Mouse (Mus musculus): Measurements from ENCODE around the gene Ccdc28b. TPM values are rescaled to one million over a fixed set of nuclear protein-coding genes. Genes with fewer than 3 reads are reported as not detected.
A peak's percentile ranks its signal among the peaks of the same experiment; 100 is the strongest.

The Ccdc28b gene
- polyA plus RNA-seq, 1 experiment: 34.1 TPM

GRCm38 (mm10) chr4:129576863-129577491, 46.8 kb downstream of the Ccdc28b start:
- 31% methylated on average over 21 of the region's 21 CpGs for WGBS
- TF ChIP-seq CTCF (IDR thresholded peaks at IDR 0.05; ENCODE audit: insufficient read depth, low read length) (peak; percentile 59), POLR2A (IDR thresholded peaks at IDR 0.05; ENCODE audit: borderline replicate concordance, extremely low read depth, low read depth, low read length) (no peak)
- DNase-seq: peak; percentile 65
- no peak overlapping the region for H3K4me3 ChIP-seq (replicated peaks; ENCODE audit: extremely low read depth, low read depth, low read length)
- peaks cover 10% of the 10 kb centered on the region; the same call in 1 of the 2 replicates for H3K4me1 ChIP-seq (ENCODE audit: control insufficient read depth, insufficient read depth, low read length)

- 26% methylated on average over 8 of the region's 8 CpGs for WGBS
- H3K4me1 ChIP-seq (ENCODE audit: control insufficient read depth, insufficient read depth, low read length): peaks cover 10% of the 10 kb centered on the region; the same call in 1 of the 2 replicates
- DNase-seq: no peak
- H3K4me3 ChIP-seq (replicated peaks; ENCODE audit: extremely low read depth, low read depth, low read length): no peak overlapping the region
- TF ChIP-seq POLR2A (IDR thresholded peaks at IDR 0.05; ENCODE audit: borderline replicate concordance, extremely low read depth, low read depth, low read length) (no peak), CTCF (IDR thresholded peaks at IDR 0.05; ENCODE audit: insufficient read depth, low read length) (no peak)
These were observed 48.4 kb downstream of the Ccdc28b start for GRCm38 (mm10) chr4:129575171-129575844.

GRCm38 (mm10) chr4:129573430-129573829, 50.3 kb downstream of the Ccdc28b start, which contains the start of gene Lck:
TSS of gene Lck (minus strand) at chr4:129573641.
- no peak for DNase-seq
- no peak within 1 kb of the TSS for H3K4me3 ChIP-seq (replicated peaks; ENCODE audit: extremely low read depth, low read depth, low read length)
- 84% methylated on average over 8 of the region's 8 CpGs for WGBS
- TF ChIP-seq CTCF (IDR thresholded peaks at IDR 0.05; ENCODE audit: insufficient read depth, low read length): no peak
- no peak for TF ChIP-seq POLR2A (IDR thresholded peaks at IDR 0.05; ENCODE audit: borderline replicate concordance, extremely low read depth, low read depth, low read length)
- peaks cover 7% of the 10 kb centered on the region; the same call in 1 of the 2 replicates for H3K4me1 ChIP-seq (ENCODE audit: control insufficient read depth, insufficient read depth, low read length)

GRCm38 (mm10) chr4:129573093-129573370, 50.7 kb downstream of the Ccdc28b start:
- WGBS: 96% methylated on average over 4 of the region's 4 CpGs
- Histone ChIP-seq H3K4me3 (replicated peaks; ENCODE audit: extremely low read depth, low read depth, low read length) (no peak overlapping the region), H3K4me1 (ENCODE audit: control insufficient read depth, insufficient read depth, low read length) (peaks cover 4% of the 10 kb centered on the region; the same call in 1 of the 2 replicates)
- no peak for DNase-seq
- TF ChIP-seq CTCF (IDR thresholded peaks at IDR 0.05; ENCODE audit: insufficient read depth, low read length) (no peak), POLR2A (IDR thresholded peaks at IDR 0.05; ENCODE audit: borderline replicate concordance, extremely low read depth, low read depth, low read length) (no peak)

GRCm38 (mm10) chr4:129572236-129573092, 51.3 kb downstream of the Ccdc28b start:
- H3K4me3 ChIP-seq (replicated peaks; ENCODE audit: extremely low read depth, low read depth, low read length): no peak overlapping the region
- 46% methylated on average over 13 of the region's 13 CpGs for WGBS
- DNase-seq: no peak
- H3K4me1 ChIP-seq (ENCODE audit: control insufficient read depth, insufficient read depth, low read length): 0 out of 2 replicates have a peak, but pooled peaks cover 3% of the 10 kb centered on the region
- TF ChIP-seq POLR2A (IDR thresholded peaks at IDR 0.05; ENCODE audit: borderline replicate concordance, extremely low read depth, low read depth, low read length): no peak
- no peak for TF ChIP-seq CTCF (IDR thresholded peaks at IDR 0.05; ENCODE audit: insufficient read depth, low read length)

GRCm38 (mm10) chr4:129571551-129572084, 52.1 kb downstream of the Ccdc28b start:
- H3K4me1 ChIP-seq (ENCODE audit: control insufficient read depth, insufficient read depth, low read length): no peaks in the 10 kb centered on the region
- 54% methylated on average over 8 of the region's 8 CpGs for WGBS
- DNase-seq: no peak
- H3K4me3 ChIP-seq (replicated peaks; ENCODE audit: extremely low read depth, low read depth, low read length): no peak overlapping the region
- TF ChIP-seq CTCF (IDR thresholded peaks at IDR 0.05; ENCODE audit: insufficient read depth, low read length) (no peak), POLR2A (IDR thresholded peaks at IDR 0.05; ENCODE audit: borderline replicate concordance, extremely low read depth, low read depth, low read length) (no peak)

GRCm38 (mm10) chr4:129570028-129570427, 53.7 kb downstream of the Ccdc28b start:
- Histone ChIP-seq H3K4me1 (ENCODE audit: control insufficient read depth, insufficient read depth, low read length) (no peaks in the 10 kb centered on the region), H3K4me3 (replicated peaks; ENCODE audit: extremely low read depth, low read depth, low read length) (no peak overlapping the region)
- 83% methylated on average over 6 of the region's 6 CpGs for WGBS
- TF ChIP-seq CTCF (IDR thresholded peaks at IDR 0.05; ENCODE audit: insufficient read depth, low read length) (no peak), POLR2A (IDR thresholded peaks at IDR 0.05; ENCODE audit: borderline replicate concordance, extremely low read depth, low read depth, low read length) (no peak)
- no peak for DNase-seq

Other genes starting within 250 kb of the Ccdc28b start
- 8.8 and 13.9 TPM in 2 replicates for gene Zbtb8a, start 245.8 kb downstream of the Ccdc28b start, polyA plus RNA-seq (2012; rRNA removed)
- 0.12 and 0.14 TPM in 2 replicates for gene Zbtb8b, start 183.1 kb downstream of the Ccdc28b start, polyA plus RNA-seq (2012; rRNA removed)
- 18.9 and 28.4 TPM in 2 replicates for gene Bsdc1, start 162.4 kb downstream of the Ccdc28b start, polyA plus RNA-seq (2012; rRNA removed)
- 0.12 TPM in 1 of 2 replicates, not detected in the other for gene Tssk3, start 132.9 kb downstream of the Ccdc28b start, polyA plus RNA-seq (2012; rRNA removed)
- gene Fam229a, start 132.8 kb downstream of the Ccdc28b start, polyA plus RNA-seq (2012; rRNA removed): 0.80 and 1.1 TPM in 2 replicates
- 16.6 and 18.6 TPM in 2 replicates for gene Marcksl1, start 110.4 kb downstream of the Ccdc28b start, polyA plus RNA-seq (2012; rRNA removed)
- 35.3 and 64.8 TPM in 2 replicates for gene Hdac1, start 81.2 kb downstream of the Ccdc28b start, polyA plus RNA-seq (2012; rRNA removed)
- 7.9 and 11.8 TPM in 2 replicates for gene Lck, start 50.3 kb downstream of the Ccdc28b start, polyA plus RNA-seq (2012; rRNA removed)
- 1.9 and 2.7 TPM in 2 replicates for gene Fam167b, start 45.4 kb downstream of the Ccdc28b start, polyA plus RNA-seq (2012; rRNA removed)
- 148 and 197 TPM in 2 replicates for gene Eif3i, start 23.3 kb downstream of the Ccdc28b start, polyA plus RNA-seq (2012; rRNA removed)
- 136 and 158 TPM in 2 replicates for gene Tmem234, start 23.3 kb downstream of the Ccdc28b start, polyA plus RNA-seq (2012; rRNA removed)
- 16.0 and 17.8 TPM in 2 replicates for gene Dcdc2b, start 9.7 kb downstream of the Ccdc28b start, polyA plus RNA-seq (2012; rRNA removed)
- 31.1 and 36.5 TPM in 2 replicates for gene Iqcc, start 4.8 kb downstream of the Ccdc28b start, polyA plus RNA-seq (2012; rRNA removed)
- gene Txlna, start 17.1 kb upstream of the Ccdc28b start, polyA plus RNA-seq (2012; rRNA removed): 30.0 and 36.7 TPM in 2 replicates
- gene Kpna6, start 48.8 kb upstream of the Ccdc28b start, polyA plus RNA-seq (2012; rRNA removed): 16.6 and 26.3 TPM in 2 replicates
- 24.4 and 25.7 TPM in 2 replicates for gene Tmem39b, start 72.9 kb upstream of the Ccdc28b start, polyA plus RNA-seq (2012; rRNA removed)
- 34.8 and 44.5 TPM in 2 replicates for gene Khdrbs1, start 118.4 kb upstream of the Ccdc28b start, polyA plus RNA-seq (2012; rRNA removed)
- 40.3 and 50.2 TPM in 2 replicates for gene Ptp4a2, start 187.3 kb upstream of the Ccdc28b start, polyA plus RNA-seq (2012; rRNA removed)

Measured in lung, adult 2 months (tissue).